Mouse (Mus musculus) inflammation-experienced regulatory T-cells, adult 6 months (primary cell): ENCODE measurements around the gene Eps8l3. TPM values are rescaled to one million over a fixed set of nuclear protein-coding genes. Genes with fewer than 3 reads are reported as not detected.
A peak's percentile ranks its signal among the peaks of the same experiment; 100 is the strongest.

ENCODE experiments used
- ATAC-seq: one replicate; pipeline ENCODE4 v1.8.0; 2017
- polyA plus RNA-seq, 3 experiments: library from polyadenylated mRNA; unstranded; fragments of 100-300 nt; shearing (Covaris generic); gene quantifications; one replicate each; pipeline ENCODE4 v1.2.1; 2017

The Eps8l3 gene
- polyA plus RNA-seq, 3 experiments from 2014 or later, result not detected

DNA sequence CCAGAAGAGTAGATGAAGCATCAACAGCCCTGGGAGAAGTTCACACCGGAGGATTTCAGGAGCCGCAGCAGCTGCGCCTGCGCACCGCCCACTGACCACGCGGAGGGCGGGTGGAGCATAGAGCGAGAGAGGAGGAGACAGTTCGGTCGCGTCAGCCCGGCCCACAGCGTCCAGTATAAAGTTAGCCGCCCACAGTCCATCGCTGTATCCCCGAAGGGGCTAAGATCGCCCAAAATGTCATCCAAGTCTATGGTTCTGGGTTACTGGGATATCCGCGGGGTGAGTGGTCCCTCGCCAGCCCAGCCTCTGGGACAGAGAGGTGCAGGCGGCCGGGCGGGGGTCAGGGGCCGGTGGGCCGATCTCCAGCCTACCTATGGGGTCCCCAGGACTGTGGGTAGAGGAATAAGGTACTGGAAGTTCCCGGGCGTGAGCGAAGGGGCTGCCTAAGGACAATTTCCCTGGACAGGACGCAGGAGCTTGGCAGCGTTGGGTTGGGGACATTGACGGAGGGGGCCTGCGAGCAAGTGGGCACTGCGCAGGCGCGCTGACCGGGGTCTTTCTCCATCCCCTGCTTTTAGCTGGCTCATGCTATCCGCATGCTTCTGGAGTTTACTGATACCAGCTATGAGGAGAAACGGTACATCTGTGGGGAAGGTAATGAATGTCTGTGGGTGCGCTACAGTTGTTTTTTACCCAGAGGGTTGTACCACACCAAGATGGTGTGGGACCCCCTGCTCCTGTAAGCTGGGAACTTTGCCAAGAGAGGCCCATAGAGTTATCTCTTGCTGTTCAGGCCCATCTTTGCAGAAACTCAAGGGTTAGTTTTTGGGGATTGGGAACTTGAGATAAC, 18.9 kb downstream of the Eps8l3 start, which contains the start of gene Gstm5:
TSS of gene Gstm5 (plus strand) at position 102 of the 850 bp plus-strand sequence.
- no peak for ATAC-seq

DNA sequence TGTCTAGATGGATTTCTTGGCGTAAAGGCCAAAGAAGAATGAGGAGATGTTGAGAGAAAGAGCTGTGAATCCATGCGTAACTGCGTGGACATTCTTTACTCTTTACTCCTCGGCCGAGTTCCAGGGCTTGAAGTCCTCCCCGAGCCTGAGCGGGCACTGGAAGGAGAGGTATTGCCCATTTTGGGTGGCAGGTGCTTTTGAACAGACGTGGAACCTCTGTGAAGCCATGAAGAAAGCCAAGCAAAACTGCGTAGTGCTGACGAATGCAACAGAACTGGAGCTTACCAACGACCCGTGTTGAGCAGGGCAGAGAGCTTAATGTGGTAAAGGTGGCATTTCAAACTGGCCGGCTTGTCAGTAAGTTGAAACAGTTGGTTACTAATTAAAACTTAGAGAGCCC, 21.7 kb downstream of the Eps8l3 start:
- ATAC-seq, result no peak

DNA sequence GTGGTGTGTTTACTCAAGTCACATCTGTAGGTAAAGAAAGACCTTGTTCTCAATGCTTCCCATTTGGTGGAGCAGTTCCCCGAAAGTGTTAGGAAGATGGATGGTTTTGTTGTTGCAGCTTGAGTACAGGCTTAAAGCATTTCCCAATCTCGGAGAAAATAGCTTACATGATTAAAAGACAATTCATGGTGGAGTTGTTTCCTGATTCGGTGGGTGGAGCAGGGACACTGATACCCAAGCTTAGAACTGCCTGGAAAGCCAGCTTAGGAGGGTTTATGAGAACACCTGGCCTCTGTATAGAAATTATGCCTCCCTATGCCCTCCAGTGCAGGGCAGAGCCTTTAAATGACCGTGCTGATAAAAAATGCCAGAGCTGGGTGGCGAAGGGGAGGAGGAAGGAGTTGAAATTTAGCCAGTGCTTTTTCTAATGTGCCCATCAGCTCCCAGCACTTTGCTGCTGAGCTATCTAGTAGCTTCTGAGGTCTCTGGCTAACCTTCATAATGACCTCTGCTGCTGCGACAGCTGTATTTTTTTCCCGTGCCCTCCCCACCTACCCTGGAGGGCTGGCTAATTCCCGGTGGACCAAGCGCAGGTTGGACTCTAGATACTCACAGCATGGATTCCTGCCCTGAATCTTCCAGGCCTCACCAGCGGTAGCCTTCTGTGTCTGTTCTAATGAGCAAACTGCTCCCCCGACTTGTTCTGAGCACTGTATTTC, 24.1 kb downstream of the Eps8l3 start:
- ATAC-seq, result no peak

DNA sequence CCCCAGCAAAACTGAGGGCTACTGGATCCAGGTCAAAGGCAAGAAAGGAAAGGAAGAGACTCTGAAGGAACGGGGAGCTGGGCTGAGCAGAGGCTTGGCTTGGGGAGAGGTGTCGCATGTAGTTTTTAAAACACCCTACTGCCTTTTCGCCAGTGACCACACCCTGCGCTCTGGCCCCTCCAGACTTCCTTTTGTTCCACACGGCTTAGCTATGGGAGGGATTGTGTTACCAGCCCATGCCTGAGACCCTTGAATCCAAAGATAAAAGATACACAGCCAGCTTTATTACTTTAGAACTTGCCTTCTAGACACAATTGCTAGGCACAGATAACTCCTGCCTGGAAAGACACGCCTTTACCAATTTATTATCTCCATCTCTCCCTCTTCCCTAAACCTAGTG, 28.9 kb downstream of the Eps8l3 start:
- ATAC-seq, result no peak

DNA sequence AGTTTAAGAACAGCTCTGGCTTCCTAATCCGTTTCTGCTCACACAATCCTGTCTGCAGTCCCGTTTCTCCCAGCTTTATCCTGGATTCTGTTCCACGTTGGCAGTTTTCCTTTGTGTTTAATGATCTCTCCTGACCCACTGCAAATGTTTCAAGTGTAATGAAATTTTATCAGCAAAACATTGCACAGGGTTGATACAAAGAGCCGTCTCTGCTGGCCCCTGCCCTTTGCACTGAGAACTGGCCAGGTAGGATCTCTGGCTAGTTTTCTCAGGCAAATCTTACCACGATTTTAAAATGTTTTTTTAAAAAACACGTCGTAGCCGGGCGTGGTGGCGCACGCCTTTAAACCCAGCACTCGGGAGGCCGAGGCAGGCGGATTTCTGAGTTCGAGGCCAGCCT, 39.6 kb downstream of the Eps8l3 start:
- no peak for ATAC-seq

DNA sequence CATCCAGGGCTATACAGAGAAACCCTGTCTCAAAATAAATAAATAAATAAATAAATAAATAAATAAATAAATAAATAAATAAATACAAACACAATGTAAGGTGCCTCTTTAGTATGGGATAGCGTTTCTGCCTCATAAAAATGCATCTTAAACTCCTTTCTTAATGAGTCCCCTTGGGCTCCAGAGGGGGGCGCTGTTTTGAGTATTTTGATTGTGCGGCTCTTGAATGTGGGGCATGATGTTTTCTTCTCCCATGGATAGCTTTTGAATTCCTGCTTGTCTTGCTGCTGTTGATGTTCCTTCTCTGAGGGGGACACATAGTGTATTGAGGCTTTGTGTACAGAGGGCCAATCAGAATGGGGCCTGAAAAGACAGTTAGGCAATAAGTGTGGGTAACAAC, 40.1 kb downstream of the Eps8l3 start:
- ATAC-seq, result no peak

DNA sequence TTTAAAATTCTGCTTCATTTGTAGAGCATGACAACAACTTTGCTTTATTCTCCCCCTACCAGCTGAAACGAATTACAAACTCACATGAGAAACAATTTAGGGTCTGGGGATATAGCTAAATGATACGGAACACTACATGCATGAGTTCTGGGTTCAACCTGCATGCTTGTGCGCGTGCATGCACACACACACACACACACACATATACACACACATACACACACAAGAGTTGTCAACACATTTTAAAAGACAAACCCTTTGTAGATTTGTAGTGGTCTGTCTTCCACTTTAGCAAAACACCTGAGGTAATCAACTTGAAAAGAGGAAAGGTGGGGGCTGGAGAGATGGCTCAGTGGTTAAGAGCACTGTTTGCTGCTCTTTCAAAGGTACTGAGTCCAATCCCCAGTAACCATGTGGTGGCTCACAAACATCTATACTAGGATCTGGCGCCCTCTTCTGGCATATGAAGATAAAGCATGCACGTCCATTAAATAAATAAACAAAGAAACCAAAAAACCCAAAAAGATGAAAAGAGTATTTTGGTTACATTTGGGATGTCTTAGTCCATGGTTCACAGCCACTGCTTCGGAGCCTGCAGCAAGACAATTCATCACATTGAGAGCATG, 40.9 kb downstream of the Eps8l3 start:
- no peak for ATAC-seq

DNA sequence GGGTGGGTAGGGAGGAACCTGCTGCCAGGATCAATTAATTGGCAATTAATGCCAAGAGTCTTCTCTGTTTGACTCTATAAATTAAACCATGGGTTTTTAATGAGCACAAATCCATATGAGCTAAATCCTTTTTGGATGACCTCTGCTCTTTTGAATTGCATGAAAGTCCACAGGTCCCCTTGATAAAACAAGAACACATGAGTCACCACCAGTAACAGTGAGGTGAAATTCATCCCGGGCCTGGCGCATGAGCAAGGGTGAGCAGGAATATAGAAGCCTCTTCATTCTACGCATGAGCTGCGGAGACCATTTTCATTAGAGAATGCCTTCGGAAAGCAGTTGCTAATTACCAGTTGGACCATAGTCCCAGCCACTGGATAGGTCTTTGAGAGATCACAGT, 43.3 kb downstream of the Eps8l3 start:
- no peak for ATAC-seq

DNA sequence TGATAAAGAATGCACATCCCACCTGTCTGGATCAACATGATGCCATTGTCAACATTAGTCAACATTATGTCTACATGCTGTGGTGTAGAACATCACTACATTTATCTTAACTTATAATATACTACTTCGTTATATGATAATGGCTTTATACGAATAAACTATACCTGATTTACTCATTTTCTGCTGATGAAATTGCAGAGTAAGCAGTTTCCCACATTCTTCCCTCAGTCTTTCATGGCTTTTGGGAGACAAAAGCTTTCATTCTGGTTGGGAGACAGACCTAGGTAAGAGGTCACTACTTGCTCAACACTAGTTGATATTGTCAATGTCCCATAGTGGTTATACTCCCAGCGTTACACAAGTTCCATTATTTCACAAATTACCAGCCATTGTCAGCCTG, 48.3 kb downstream of the Eps8l3 start:
- ATAC-seq, result no peak

DNA sequence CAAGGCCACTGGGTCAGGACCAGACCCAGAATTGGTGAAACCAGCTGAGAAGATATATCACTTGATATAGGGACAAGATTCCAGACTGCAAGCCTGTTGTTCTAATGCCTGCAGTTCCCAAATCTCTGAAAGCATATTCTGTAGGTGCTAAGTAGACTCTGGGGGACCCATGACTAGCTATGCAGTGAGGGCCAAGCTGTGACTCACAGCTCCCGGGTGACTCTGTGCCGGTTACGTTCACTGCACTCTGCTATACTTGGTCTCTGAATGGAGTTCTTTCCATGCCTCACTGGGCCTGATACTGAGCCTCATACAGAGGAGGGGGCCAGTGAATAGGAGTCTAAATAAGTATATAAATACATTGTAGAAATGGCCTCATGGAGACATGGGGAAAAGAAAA, 50.8 kb downstream of the Eps8l3 start:
- no peak for ATAC-seq

DNA sequence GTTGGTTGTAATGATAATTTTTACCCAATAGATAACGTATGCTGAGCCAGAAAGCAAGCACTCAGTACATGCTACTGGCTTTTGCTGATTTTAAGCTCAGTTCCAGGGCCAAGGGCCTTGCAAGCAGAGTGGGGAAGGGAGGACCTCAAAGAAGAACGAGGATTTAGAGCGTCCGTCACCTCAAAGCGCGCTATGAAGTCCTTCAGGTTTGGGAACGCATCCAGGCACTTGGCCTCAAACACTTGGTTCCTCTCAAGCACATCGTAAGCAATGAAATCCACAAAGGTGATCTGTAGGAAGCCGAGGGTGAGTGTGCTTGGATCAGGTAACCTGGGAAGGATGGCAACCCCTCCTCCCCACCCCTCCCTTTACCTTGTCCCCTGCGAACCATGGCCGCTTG, 51.7 kb downstream of the Eps8l3 start:
- no peak for ATAC-seq

DNA sequence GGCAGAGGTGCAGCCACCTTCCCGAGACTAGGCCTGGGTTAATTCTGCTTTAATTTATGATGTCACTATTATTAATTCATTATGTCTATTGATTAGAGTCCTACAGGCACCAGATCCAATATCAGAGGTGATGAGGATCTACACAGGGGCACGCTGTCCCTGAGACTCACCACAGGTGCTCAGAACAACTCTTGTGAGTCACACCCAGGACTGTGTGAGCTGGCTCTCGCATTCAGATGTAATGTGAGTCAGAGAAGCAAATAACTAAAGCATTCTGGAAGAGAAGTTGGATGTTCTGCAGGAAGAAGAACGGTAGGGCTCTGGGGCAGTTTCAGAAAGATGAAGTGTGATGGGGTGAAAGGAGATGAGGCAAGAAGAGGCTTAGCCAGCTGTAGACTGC, 52.2 kb downstream of the Eps8l3 start:
- no peak for ATAC-seq

DNA sequence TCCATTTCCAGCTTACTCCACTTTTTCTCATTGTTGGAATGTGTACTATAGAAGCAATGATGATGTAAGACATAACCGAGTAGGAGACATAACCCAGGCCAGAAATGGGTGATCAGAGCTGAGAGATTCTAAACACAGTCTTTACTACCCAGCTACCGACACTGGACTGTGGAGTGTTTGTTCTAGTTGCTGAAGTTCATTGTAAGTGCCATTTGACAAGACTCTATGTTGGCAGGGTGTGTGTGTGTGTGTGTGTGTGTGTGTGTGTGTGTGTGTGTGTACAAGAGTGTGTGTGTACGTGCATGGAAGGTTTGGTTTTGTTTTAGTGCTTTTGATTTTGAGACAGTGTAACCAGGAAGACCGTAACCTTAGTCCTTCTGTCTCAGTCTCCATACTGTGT, 52.7 kb downstream of the Eps8l3 start:
- no peak for ATAC-seq

DNA sequence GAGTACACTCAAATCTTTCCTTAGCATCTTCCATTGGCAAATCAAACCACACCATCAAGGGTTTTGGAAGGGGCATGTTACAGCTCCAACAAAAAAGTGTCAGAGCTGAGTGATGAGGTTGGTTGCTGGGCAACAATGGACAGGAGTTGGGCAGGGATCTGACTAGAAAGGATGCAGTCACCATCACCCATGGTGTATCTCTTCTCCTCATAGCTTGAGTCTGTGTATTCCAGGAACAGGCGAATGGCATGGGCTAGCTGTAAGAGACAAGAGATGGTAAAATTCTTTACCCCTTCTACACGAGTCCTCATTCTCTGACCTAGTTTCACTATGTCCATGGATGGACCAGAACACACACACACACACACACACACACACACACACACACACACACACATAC, 54.1 kb downstream of the Eps8l3 start:
- ATAC-seq, result no peak

DNA sequence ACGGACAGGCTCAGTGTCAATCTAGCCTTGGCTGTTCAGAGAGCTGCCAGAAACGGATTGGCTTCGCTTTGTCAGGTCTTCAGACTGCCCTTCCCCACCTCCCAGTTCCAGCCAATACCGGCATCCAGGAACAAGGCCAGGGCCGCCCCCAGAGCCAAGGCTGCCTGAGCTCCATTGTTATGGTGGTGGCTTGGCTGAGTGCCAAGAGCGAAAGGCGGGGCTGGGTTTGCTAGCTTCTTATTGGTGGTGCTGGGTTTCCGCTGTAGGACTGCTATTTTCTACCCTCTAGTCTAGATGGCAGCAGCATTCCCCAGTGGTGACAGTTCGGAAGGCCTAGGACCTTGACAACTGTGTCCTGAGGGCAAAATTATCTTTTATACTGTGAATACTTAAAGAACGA, 54.6 kb downstream of the Eps8l3 start, which contains the start of gene Gstm7:
TSS of gene Gstm7 (minus strand) at position 148 of the 400 bp plus-strand sequence.
- ATAC-seq, result peak; percentile 72

DNA sequence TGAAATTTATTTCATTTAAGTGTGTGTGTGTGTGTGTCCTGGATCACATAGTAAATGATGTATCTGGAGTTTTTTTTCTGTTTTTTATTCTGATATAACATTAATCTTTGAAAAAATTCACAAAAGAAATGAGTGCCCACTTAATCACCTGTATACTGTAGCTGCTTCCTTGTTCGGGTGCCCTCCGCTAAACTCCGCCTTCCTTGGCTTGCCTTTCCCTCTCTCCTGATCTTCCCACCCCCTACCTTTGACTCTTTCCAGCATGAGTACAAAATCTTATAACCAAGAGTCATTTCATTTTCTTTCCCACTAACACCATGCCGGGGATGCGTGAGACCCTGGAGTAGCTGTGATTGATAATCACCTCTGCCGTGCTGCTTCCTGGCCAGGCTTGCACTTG, 55.1 kb downstream of the Eps8l3 start:
- ATAC-seq, result no peak

DNA sequence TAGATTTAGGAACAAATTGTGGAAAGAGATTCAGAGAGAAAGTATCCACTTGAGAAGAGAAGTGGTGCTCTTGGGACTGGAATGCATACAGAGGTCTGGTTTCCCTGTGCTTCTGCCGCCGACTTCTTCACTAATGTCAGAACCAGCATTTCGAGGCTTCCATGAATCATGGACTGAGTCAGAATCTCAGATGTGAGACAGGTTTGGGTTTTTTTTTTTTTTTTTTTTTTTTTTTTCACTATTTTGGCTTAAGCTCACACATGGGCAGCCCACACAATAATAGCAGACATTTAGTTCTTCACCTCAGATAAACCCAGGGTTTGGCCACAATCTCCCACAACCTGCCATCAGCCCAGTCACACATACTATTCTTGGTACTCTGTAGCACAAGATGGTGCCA, 58.2 kb downstream of the Eps8l3 start:
- ATAC-seq, result no peak

DNA sequence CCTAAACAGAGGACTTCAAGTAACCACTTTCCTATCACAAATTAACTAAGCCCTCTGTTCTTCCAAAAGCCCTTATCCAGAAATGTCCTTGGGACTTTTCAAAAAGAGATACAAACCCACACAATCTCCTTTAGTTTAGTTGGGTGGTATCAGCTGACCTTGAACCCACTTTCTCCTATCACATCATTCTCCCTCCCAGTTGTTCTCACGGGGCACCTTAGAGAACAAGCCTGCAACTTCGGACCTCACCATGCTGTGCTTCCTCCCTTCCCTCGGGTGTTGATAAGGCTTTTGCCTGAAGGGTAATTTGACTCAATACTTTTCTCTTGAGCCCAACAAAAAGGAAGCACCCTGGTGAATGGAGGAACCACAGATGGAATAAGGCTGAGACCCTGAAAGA, 58.9 kb downstream of the Eps8l3 start:
- no peak for ATAC-seq

DNA sequence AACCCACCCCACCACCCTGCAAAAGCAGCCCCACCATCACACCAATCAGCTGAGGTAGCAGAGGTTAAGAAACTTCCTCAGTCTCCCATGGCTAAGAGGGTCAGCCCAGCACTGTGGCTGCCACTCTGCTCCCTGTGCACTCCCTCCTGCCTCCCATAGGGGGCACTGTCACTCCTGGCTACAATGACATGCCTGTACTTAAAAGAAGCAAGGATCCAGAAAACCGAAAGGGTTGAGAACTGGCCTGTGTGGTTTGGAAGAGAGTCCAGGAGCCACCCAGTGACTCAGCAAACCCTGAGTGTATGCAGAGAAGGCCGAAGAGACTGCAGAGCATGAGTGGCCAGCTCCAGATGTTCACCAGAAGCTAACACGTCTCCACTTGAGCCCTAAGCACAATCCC, 62.4 kb downstream of the Eps8l3 start:
- ATAC-seq, result no peak

DNA sequence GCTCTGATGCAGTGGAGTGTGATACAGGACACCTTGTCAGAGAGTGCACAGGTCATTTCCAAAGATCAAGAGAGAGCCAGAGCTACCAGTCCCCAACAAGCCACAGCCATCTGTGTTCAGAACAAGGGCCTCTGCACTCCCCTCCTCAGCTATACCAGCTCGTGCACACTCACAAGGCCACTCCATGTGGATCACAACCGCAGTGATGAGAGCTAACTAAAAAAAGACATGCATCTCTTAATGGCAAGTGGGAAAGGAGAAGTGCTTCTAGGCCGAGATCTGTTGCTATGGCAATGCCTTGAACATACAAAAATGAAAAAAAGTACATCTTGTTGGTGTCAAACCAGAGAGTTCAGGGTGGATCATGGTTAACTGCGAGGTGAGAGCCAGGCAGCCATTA, 62.8 kb downstream of the Eps8l3 start:
- ATAC-seq, result no peak

DNA sequence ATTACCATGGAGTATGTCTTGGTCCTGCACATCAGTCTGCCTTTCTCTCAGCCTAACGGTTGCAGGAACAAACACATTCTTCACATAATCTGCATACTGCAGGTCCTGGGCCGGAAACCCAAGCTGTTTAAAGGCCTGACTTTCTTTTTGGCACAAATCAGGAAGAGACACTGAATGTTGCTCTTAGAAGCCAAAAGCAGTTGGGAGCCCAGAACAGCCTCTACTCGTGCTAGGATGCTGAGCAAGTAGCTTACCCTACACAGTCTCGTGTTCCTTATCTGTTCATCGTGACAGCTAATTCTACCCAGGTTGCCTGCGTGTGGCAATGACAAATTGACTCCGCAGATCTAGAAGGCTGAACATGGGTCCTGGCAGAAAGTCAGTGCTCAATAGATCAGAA, 63.5 kb downstream of the Eps8l3 start:
- no peak for ATAC-seq

DNA sequence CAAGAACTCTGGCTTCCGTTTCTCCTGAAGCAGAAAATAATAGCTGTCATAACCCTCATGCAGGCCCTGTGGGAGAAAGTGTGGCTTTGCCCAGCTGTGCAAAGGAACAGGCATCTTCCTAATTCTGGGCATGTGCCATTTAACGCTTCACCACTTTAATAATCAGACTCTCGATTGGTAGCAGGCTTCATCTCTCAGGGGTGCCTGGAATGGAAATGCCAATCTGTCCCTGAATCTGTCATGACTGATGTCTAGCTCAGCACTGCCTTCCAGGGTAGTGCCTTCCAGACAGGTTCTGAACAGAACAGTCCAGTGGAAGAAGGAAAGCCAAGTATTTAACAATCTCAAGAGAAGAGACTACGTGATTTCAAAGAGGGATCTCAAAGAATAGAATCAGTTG, 64.2 kb downstream of the Eps8l3 start:
- no peak for ATAC-seq
